Mouse (Mus musculus) heart, adult 2 months (tissue): ENCODE data around the gene Wnt8b. TPM values are rescaled to one million over a fixed set of nuclear protein-coding genes. Genes with fewer than 3 reads are reported as not detected.

Experiments
- DNase-seq, 2 experiments: peaks; one replicate each; pipeline ENCODE4 v3.0.0; 2021
- H3K27ac ChIP-seq: fragments of 200-600 bp; 2 replicates; pipeline ENCODE4 v1.8.1; 2022
- H3K27me3 ChIP-seq: fragments of 200-500 bp; 2 replicates; pipeline ENCODE4 v1.6.1; 2012; ENCODE audit warnings: mild to moderate bottlenecking, low read length, inconsistent platforms, mixed read lengths; ENCODE audit not compliant: control insufficient read depth, insufficient read depth
- H3K36me3 ChIP-seq: fragments of 200-500 bp; 2 replicates; pipeline ENCODE4 v1.6.1; 2012; ENCODE audit warnings: low read length, inconsistent platforms; ENCODE audit not compliant: control insufficient read depth, insufficient read depth
- H3K4me1 ChIP-seq: fragments of 200-500 bp; 2 replicates; pipeline ENCODE4 v1.6.1; 2011; ENCODE audit warnings: low read length; ENCODE audit not compliant: control insufficient read depth, insufficient read depth
- H3K4me3 ChIP-seq: fragments of 200-600 bp; 2 replicates; pipeline ENCODE4 v1.8.1; 2022
- H3K79me2 ChIP-seq: fragments of 200-500 bp; replicated peaks from 2 replicates; pipeline ENCODE4 v1.6.1; 2012; ENCODE audit warnings: mild to moderate bottlenecking, inconsistent platforms, low read length, moderate library complexity, mixed read lengths; ENCODE audit not compliant: control insufficient read depth, insufficient read depth
- H3K9ac ChIP-seq: fragments of 200-500 bp; 2 replicates; pipeline ENCODE4 v1.6.1; 2012; ENCODE audit warnings: low read depth, mild to moderate bottlenecking, control low read depth, inconsistent platforms, low read length, mixed read lengths
- CTCF ChIP-seq: fragments of 200-600 bp; IDR thresholded peaks from 2 replicates; pipeline ENCODE4 v1.8.1; 2022; ENCODE audit warnings: antibody characterized with exemption, mild to moderate bottlenecking, moderate library complexity
- EP300 ChIP-seq: fragments of 200-500 bp; IDR thresholded peaks from 2 replicates; pipeline ENCODE4 v1.6.1; 2011; ENCODE audit warnings: low read depth, low read length, control low read depth; ENCODE audit not compliant: insufficient read depth
- POLR2A ChIP-seq: fragments of 200-500 bp; IDR thresholded peaks from 2 replicates; pipeline ENCODE4 v1.6.1; 2011; ENCODE audit warnings: mild to moderate bottlenecking, low read depth, low read length, control low read depth; ENCODE audit not compliant: insufficient read depth
- WGBS: fragments of 180-500 bp; shearing (Covaris S2); methylation state at CpG from one replicate; pipeline ENCODE4 v1.1.7; 2018; 5-methylcytosine and 5-hydroxymethylcytosine counted together
- intact Hi-C: fragments of 180-260 bp; cut with DNase I; formaldehyde crosslinking; loops from one replicate; pipeline ENCODE4 v1.15.1; 2025
- polyA plus RNA-seq: library from polyadenylated mRNA; depleted of rRNA; stranded (reverse); fragments of >200 nt; gene quantifications from 2 replicates; pipeline ENCODE4 v1.2.3, GENCODE M21; 2012
- total RNA-seq, 2 experiments: library from RNA; stranded (reverse); gene quantifications; 2 replicates each; pipeline ENCODE4 v1.2.3; 2021

Gene Wnt8b
- total and polyA plus RNA-seq, 3 experiments: not detected

- Histone ChIP-seq H3K79me2 (no peaks in the 10 kb centered on the region), H3K4me1 (no peaks in the 10 kb centered on the region), H3K4me3 (no peak overlapping the region), H3K27ac (no peak overlapping the region), H3K27me3 (no peaks in the 10 kb centered on the region), H3K9ac (no peak overlapping the region), H3K36me3 (no peaks in the 10 kb centered on the region)
- WGBS: 29% methylated on average over 7 of the region's 7 CpGs
- intact Hi-C loops: no loop called here
- peak; percentile 48 for TF ChIP-seq CTCF
- TF ChIP-seq EP300: peak; percentile 62; the same call in 1 of the 2 replicates
- no peak for TF ChIP-seq POLR2A
- DNase-seq: peak; percentile 77 to 78
These were observed 25.9 kb downstream of the Wnt8b start for GRCm38 (mm10) chr19:44519152-44519551.

- no peak for DNase-seq
- whole genome bisulfite sequencing: 53% methylated on average over 9 of the region's 9 CpGs
- Histone ChIP-seq H3K36me3 (no peaks in the 10 kb centered on the region), H3K4me3 (no peak overlapping the region), H3K4me1 (no peaks in the 10 kb centered on the region), H3K79me2 (no peaks in the 10 kb centered on the region), H3K27ac (no peak overlapping the region), H3K9ac (no peak overlapping the region), H3K27me3 (no peaks in the 10 kb centered on the region)
- TF ChIP-seq EP300 (no peak), POLR2A (no peak), CTCF (no peak)
- intact Hi-C loops: no loop called here
These were observed 32.4 kb downstream of the Wnt8b start for GRCm38 (mm10) chr19:44525551-44526205.

GRCm38 (mm10) chr19:44530018-44530417 is 36.7 kb downstream of the Wnt8b start:
- DNase-seq: no peak
- H3K9ac ChIP-seq: no peak overlapping the region
- H3K36me3 ChIP-seq: no peaks in the 10 kb centered on the region
- 77% methylated on average over 6 of the region's 6 CpGs for WGBS
- H3K4me1 ChIP-seq: no peaks in the 10 kb centered on the region
- intact Hi-C loops: no loop called here
- H3K27ac ChIP-seq: no peak overlapping the region
- TF ChIP-seq POLR2A: no peak
- TF ChIP-seq EP300: no peak
- TF ChIP-seq CTCF: no peak
- no peaks in the 10 kb centered on the region for H3K27me3 ChIP-seq
- no peak overlapping the region for H3K4me3 ChIP-seq
- no peaks in the 10 kb centered on the region for H3K79me2 ChIP-seq

- DNase-seq: no peak
- peak; percentile 52 for TF ChIP-seq CTCF
- TF ChIP-seq POLR2A: no peak
- WGBS: 38% methylated on average over 3 of the region's 3 CpGs
- H3K27me3 ChIP-seq: no peaks in the 10 kb centered on the region
- no peaks in the 10 kb centered on the region for H3K4me1 ChIP-seq
- no peak overlapping the region for H3K9ac ChIP-seq
- H3K4me3 ChIP-seq: no peak overlapping the region
- H3K36me3 ChIP-seq: no peaks in the 10 kb centered on the region
- no peaks in the 10 kb centered on the region for H3K79me2 ChIP-seq
- no peak overlapping the region for H3K27ac ChIP-seq
- intact Hi-C loops: no loop called here
These were observed 42.1 kb downstream of the Wnt8b start for GRCm38 (mm10) chr19:44535376-44535775.

GRCm38 (mm10) chr19:44537416-44537815 is 44.1 kb downstream of the Wnt8b start:
- DNase-seq: no peak
- Histone ChIP-seq H3K79me2 (no peaks in the 10 kb centered on the region), H3K9ac (no peak overlapping the region), H3K36me3 (no peaks in the 10 kb centered on the region), H3K27ac (no peak overlapping the region), H3K4me3 (no peak overlapping the region), H3K27me3 (no peaks in the 10 kb centered on the region), H3K4me1 (no peaks in the 10 kb centered on the region)
- 81% methylated on average over 8 of the region's 8 CpGs for WGBS
- TF ChIP-seq CTCF: no peak
- intact Hi-C loops: no loop called here

GRCm38 (mm10) chr19:44542694-44543178 is 49.5 kb downstream of the Wnt8b start:
- intact Hi-C loops: loop anchor here (5.0 to 10.0 kb wide), 2 partner anchors 170 to 298 kb away; no protein-coding TSS in a partner anchor
- TF ChIP-seq POLR2A: no peak
- no peak for TF ChIP-seq EP300
- TF ChIP-seq CTCF: no peak

More at GRCm38 (mm10) chr19:44542694-44543178, 49.5 kb downstream of the Wnt8b start:
- Histone ChIP-seq H3K4me3 (no peak overlapping the region), H3K9ac (no peak overlapping the region), H3K36me3 (no peaks in the 10 kb centered on the region), H3K27me3 (no peaks in the 10 kb centered on the region), H3K4me1 (no peaks in the 10 kb centered on the region), H3K27ac (no peak overlapping the region), H3K79me2 (no peaks in the 10 kb centered on the region)
- no peak for DNase-seq
- 88% methylated on average over 8 of the region's 8 CpGs for WGBS
